Mouse (Mus musculus) T-helper 2 cell (primary cell): ENCODE data around the gene Ccdc169.

Experiments used
- in situ Hi-C: fragments of 300-600 bp; cut with MboI, MseI; formaldehyde crosslinking; loops from one replicate; pipeline ENCODE4 v1.15.1; 2025; ENCODE audit warnings: high pct_unique_total_duplicates

Gene Ccdc169

DNA sequence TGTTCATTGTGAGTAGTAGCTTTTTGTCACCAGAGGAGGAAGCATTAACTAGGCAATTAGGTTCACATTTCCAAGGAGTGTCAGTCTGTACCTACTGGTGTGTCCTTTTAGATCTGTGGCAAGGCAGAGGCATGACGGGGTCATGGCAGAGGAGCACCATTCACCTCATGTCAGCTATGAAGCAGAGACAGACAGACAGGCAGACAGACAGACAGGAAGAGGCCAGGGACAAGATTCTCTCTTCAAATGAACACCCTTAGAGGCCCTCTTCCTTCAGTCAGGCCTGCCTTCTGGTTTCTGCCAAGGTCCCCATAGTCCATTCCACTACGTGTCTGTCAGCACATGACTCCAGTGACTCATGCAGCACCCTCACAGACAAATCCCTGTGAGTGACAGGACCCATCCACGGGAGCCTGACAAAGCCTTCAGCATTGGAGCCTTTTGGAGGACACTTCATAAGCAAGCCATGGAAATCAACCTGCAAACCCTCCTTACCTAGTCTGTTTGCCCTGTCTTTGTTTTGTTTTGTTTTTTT, 14.7 kb upstream of the Ccdc169 start:
- in situ Hi-C loops, result no loop called here

- in situ Hi-C loops, result no loop called here
Observed at GRCm38 (mm10) chr3:55123064-55123463, 14.1 kb upstream of the Ccdc169 start.

DNA sequence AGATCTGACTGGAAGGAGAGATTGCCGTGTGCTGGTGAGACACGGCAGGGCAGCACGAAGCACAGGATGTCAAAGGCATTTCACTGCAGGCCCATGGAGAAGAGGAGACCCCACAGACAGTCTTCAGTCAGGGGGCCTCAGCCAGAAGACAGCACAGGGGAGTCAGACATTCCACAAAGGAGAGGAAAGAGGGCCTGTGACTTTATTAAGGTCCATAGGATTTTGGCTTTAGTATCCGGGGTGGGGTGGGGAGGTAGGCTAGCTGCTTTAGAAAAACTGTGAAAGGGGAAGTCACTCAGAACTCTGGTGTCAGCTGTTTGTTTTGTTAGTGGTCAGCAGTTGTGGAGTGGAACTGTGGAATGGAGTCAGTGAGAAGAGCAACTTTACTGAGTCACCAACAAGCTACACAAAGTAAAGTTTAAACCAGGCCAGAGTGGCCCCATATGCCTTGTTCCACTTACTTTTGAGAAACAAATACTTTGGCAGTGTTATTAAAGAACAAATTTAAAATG, 7.9 kb upstream of the Ccdc169 start:
- in situ Hi-C loops, result no loop called here

DNA sequence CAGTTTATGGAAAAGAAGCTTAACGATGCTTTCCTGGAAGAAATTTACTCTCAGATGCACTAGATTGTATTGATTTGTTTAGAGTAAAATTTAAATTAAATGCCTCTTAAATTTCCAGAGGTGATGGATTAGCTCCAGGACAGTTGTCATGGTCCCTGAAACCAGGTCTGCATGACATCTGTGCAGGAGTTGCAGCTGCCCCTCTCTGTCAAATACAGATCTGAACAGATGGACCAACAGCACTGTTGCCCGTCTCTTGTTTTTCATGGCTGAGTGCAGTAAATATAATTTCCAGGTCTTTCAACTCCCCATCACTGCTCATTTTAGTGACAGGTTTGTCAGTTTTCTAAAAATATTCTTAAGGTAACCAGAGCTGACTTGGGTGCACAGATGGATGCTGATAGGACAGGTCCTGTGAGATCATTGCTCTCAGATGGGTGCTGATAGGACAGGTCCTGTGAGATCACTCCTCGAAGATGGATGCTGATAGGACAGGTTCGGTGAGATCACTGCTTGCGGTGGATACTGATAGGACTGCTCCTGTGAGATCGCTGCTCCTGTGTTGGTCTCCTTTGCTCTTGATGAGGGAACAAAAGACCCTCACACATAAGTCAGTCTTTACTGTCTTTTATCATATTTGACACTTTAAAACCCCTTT, 5.4 kb upstream of the Ccdc169 start:
- in situ Hi-C loops, result no loop called here

DNA sequence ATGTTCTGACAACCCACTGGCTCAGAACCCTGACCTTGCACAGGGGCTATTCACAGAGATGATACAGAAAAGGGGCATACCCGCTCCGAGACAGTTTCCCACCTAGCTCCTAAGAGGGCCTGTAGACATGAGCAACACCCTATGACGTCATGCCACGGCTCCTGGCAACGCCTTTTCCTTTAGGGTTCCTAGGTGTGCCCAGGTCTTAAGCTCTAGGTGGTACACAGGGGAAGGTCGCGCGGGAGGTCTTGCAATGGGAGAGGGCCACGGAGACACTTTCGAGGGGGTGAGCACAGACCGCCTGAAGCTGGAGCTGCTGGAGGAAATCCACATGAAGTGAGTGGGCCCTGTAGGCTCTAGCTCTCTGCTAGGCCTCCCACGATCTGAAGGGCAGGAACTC, 2.7 kb downstream of the Ccdc169 start:
- in situ Hi-C loops, result loop anchor here (10.0 kb wide), 1 partner anchor 1515 kb away; no protein-coding TSS in a partner anchor

DNA sequence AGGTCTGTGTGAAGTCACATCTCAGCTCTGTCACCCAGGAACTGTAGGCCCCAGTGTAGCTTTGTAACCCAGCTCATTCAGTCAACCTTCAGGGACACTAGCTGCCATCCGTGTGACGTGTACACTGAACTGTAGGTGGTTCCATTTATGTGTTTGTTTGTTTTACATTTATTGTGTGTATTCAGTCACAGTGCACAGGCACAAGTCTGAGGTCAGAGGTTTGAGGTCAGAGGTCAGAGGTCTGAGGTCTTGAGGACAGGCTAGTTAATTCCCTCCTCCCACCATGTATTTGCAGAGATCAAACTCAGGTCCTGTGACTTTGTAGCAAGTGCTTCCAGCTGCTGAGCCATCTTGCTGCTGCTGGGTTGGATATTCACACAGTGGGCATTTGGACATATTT, 4.3 kb downstream of the Ccdc169 start:
- in situ Hi-C loops, result loop anchor here (10.0 kb wide), 1 partner anchor 1517 kb away; no protein-coding TSS in a partner anchor

GRCm38 (mm10) chr3:55144916-55145315, 7.8 kb downstream of the Ccdc169 start:
- in situ Hi-C loops, result loop anchor here (10.0 kb wide), 1 partner anchor 1520 kb away; no protein-coding TSS in a partner anchor

DNA sequence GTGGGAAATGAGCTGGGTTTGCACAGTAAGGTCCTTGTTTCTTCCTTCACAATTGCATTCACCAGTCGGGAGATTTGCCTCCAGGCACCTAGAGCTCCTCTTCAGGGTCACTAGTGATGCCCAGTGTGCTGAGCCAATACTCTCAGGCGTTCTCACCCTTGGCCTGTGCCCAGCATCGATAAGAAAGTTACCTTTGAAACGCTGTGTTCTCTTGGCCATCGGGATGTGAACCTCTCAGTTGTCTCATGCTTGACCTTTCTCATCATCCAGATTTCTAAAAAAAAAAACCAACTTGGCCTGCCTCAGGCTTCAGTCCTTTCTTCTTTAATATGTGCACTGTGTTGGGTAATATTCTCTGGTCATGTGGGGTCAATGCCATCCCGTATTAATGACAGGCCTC, 9.3 kb downstream of the Ccdc169 start:
- in situ Hi-C loops, result loop anchor here (10.0 kb wide), 1 partner anchor 1522 kb away; no protein-coding TSS in a partner anchor

- in situ Hi-C loops, result loop anchor here (10.0 kb wide), 1 partner anchor 1522 kb away; no protein-coding TSS in a partner anchor
Observed at GRCm38 (mm10) chr3:55147156-55147555, 10.0 kb downstream of the Ccdc169 start.

- in situ Hi-C loops, result loop anchor here (10.0 kb wide), 1 partner anchor 1523 kb away; no protein-coding TSS in a partner anchor
Observed at GRCm38 (mm10) chr3:55148091-55148490, 11.0 kb downstream of the Ccdc169 start.

DNA sequence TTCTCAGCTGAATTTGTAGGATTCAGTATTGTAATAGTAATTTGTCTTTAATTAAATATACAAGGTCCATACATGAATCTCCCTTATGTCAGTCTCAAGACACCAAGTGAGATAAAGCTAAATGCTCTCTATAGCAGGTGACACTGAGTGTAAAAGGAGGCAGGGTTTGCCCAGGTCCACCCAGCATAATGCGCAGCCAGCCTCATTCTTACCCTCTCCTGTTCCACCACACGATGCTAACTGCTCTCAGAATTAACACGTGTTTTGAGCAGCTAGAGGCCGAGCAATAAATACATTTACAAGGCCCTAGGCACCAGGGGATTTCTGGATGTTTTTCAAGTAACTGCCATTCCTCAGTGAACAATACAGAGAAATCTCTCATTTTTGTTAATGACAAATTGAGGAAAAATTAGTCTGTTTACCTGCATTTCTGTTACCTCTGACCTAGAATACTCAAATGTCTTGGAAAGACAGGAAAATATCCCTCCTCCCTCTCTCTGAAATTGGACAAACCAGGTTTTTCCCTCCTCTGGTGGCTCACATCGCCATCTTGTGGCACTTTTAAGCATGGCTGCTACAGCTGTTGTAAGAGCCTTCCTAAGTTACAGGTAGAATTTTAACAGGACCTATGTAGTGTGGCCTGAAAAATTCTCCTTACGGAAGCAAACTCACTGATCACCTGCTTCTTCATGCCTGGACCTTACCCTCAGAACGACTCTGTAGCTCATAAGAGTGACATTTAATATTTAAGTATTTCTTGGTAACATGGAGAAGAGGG, 14.7 kb downstream of the Ccdc169 start:
- in situ Hi-C loops, result loop anchor here (10.0 kb wide), 2 partner anchors 203 to 403 kb away; no protein-coding TSS in a partner anchor

GRCm38 (mm10) chr3:55152673-55153334, 15.7 kb downstream of the Ccdc169 start:
- in situ Hi-C loops, result loop anchor here (10.0 kb wide), 2 partner anchors 202 to 402 kb away; no protein-coding TSS in a partner anchor

GRCm38 (mm10) chr3:55154163-55154562, 17.0 kb downstream of the Ccdc169 start:
- in situ Hi-C loops, result loop anchor here (10.0 kb wide), 2 partner anchors 201 to 401 kb away; no protein-coding TSS in a partner anchor

DNA sequence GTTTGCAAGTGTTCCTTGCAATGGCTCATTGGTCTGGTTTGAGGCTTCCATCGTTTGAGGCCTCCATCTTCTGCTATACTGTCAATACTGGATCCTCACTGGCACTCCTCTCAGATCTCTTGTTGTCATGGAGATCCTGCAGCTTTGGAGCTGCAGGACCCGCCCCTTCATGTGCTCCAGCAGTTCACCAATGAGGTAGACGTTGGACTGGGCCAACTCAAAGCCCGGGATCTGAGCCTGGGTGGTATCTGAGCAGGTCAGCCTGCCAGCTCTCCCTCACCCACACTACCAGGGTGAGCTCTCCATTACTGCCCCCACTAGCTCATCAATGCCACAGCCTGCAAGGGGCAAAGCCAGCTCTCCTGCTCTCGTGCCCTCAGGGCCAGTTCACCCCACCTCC, 20.3 kb downstream of the Ccdc169 start:
- in situ Hi-C loops, result loop anchor here (10.0 kb wide), 2 partner anchors 197 to 397 kb away; no protein-coding TSS in a partner anchor

GRCm38 (mm10) chr3:55161144-55161543, 24.0 kb downstream of the Ccdc169 start:
- in situ Hi-C loops, result no loop called here

- in situ Hi-C loops, result no loop called here
Observed at GRCm38 (mm10) chr3:55163510-55163909, 26.4 kb downstream of the Ccdc169 start.

DNA sequence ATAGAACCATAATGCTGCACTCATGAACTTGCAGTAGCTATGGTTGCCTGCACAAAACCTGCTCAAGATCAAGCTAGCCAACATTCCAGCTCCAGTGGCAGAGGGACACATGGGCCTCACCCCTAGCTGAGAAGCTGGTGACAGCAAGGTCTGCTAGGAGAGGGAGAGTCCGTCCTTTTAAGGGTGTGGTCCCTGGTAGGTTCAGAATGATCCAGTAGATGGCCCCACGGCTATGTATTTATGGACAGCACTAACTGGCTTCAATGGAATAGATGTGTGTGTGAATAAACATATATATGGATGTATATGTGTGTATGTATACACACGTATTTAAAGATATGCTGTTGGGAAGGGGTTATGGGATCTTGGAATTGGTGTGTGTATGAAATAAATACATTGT, 35.3 kb downstream of the Ccdc169 start:
- in situ Hi-C loops, result no loop called here

- in situ Hi-C loops, result no loop called here
Observed at GRCm38 (mm10) chr3:55177271-55177670, 40.1 kb downstream of the Ccdc169 start.

GRCm38 (mm10) chr3:55181766-55182165, 44.6 kb downstream of the Ccdc169 start, which contains the start of gene Sohlh2:
Gene Sohlh2 (plus strand): TSS chr3:55182028.
- in situ Hi-C loops, result no loop called here

DNA sequence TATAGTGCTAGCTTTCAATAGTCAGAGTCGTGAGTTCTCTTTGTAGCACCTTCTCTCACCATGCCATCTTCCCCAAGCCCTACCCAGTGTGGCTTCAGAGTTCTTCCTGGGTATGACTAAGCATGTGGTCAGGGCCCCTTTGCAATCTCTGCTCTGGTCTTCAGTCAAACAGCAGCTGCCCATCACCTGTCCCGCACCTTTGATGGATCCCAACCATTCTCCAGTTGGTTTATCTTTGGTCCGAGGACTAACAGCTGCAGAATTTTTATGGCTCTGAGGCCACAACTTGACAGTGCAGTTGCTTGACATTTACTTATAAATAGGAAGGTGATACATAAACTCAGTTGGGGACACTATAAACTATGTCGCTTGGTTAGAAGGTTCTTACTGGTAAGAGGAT, 54.5 kb downstream of the Ccdc169 start:
- in situ Hi-C loops, result no loop called here

- in situ Hi-C loops, result no loop called here
Observed at GRCm38 (mm10) chr3:55193351-55193750, 56.2 kb downstream of the Ccdc169 start.
